28 mouse cellular contexts compared by ENCODE assay signal in genomic region chr2:79741966-79742365, GRCm38 (mm10). TPM values are rescaled to one million over a fixed set of nuclear protein-coding genes. Genes with fewer than 3 reads are reported as not detected.
A peak's percentile ranks its signal among the peaks of the same experiment; 100 is the strongest.
DNase-seq lines count a peak whose midpoint lies in the region; ATAC-seq and TF ChIP-seq lines count a peak whose summit lies in the region.
"Had no signal": no experiment of that assay in that cellular context is flagged by ENCODE, and none has a peak within 500 bp of the region (broad histone marks: within the 10 kb centered on the region; RNA-seq: fewer than 3 reads in every experiment).

No protein-coding gene starts in this region.

- dilution Hi-C loops in CH12.LX (cut with MboI; ENCODE audit: extremely low pct_ligation_motif_present, extremely low pct_unique_long_range_greater_than_20kb, low sequenced_read_pairs): no loop called here

- H3K79me2 ChIP-seq in CH12.LX (replicated peaks; ENCODE audit: control insufficient read depth, extremely low read depth, insufficient read depth, poor library complexity, severe bottlenecking): no peaks in the 10 kb centered on the region

- no peak overlapping the region for H3K4me3 ChIP-seq in lung, postnatal 0 days (ENCODE audit: low read depth, low read length)
- H3K4me3 ChIP-seq in lung, adult 2 months (replicated peaks; ENCODE audit: extremely low read depth, low read depth, low read length): no peak overlapping the region
- no peak overlapping the region for H3K4me3 ChIP-seq in CH12.LX (replicated peaks in 1 of 3; ENCODE audit: low read depth in 2 of 3, low read length in 2 of 3, poor library complexity in 1 of 3)
- H3K4me3 ChIP-seq in layer of hippocampus, adult 2 months: no peak overlapping the region
- H3K4me3 ChIP-seq: forebrain, embryonic 12.5 days; limb, embryonic 13.5 days; lung, embryonic 15.5 days; neural tube, embryonic 13.5 days had no signal

- TF ChIP-seq RAD21 in CH12.LX (IDR thresholded peaks at IDR 0.05; ENCODE audit: low read depth, low read length): no peak

- no peak for TF ChIP-seq CTCF in lung, postnatal 0 days (IDR thresholded peaks at IDR 0.05)
- no peak for TF ChIP-seq CTCF in lung, adult 2 months (IDR thresholded peaks at IDR 0.05; ENCODE audit: insufficient read depth, low read length)
- TF ChIP-seq CTCF in CH12.LX (conservative IDR thresholded peaks at IDR 0.05 in 1 of 2, IDR thresholded peaks at IDR 0.05 in 1 of 2; ENCODE audit: low read depth in 2 of 2, low read length in 2 of 2): no peak
- no peak for TF ChIP-seq CTCF in layer of hippocampus, adult 2 months (conservative IDR thresholded peaks at IDR 0.05)

- TF ChIP-seq EP300 in lung, postnatal 0 days (IDR thresholded peaks at IDR 0.05): no peak
- TF ChIP-seq EP300 in CH12.LX (IDR thresholded peaks at IDR 0.05; ENCODE audit: low read length): peak; percentile 99

- TF ChIP-seq POLR2A in lung, adult 2 months (IDR thresholded peaks at IDR 0.05; ENCODE audit: borderline replicate concordance, extremely low read depth, low read depth, low read length): no peak
- no peak for TF ChIP-seq POLR2A in CH12.LX (IDR thresholded peaks at IDR 0.05; ENCODE audit: low read depth, low read length)

- H3K27ac ChIP-seq in lung, postnatal 0 days (ENCODE audit: low read length): no peak overlapping the region
- H3K27ac ChIP-seq in CH12.LX (ENCODE audit: insufficient read depth, low read depth): no peak overlapping the region
- H3K27ac ChIP-seq in layer of hippocampus, adult 2 months: no peak overlapping the region
- H3K27ac ChIP-seq: forebrain, embryonic 12.5 days; limb, embryonic 13.5 days; liver, embryonic 14.5 days; lung, embryonic 15.5 days; neural tube, embryonic 13.5 days; stomach, postnatal 0 days had no signal

- no peaks in the 10 kb centered on the region for H3K4me1 ChIP-seq in lung, postnatal 0 days (ENCODE audit: insufficient read depth, low read depth, low read length)
- no peaks in the 10 kb centered on the region for H3K4me1 ChIP-seq in lung, adult 2 months (ENCODE audit: control insufficient read depth, insufficient read depth, low read length)
- H3K4me1 ChIP-seq in CH12.LX (ENCODE audit: control insufficient read depth in 1 of 2, insufficient read depth in 2 of 2): peaks cover 0 to 21% of the 10 kb centered on the region in 2 experiments; a peak in 1 of 4 replicates
- H3K4me1 ChIP-seq: forebrain, embryonic 12.5 days; neural tube, embryonic 13.5 days had no signal

- H3K9ac ChIP-seq in lung, postnatal 0 days (replicated peaks; ENCODE audit: low read depth): no peak overlapping the region
- no peak overlapping the region for H3K9ac ChIP-seq in CH12.LX (ENCODE audit: insufficient read depth, low read depth)
- H3K9ac ChIP-seq: forebrain, embryonic 12.5 days; limb, embryonic 13.5 days; liver, embryonic 14.5 days; lung, embryonic 15.5 days; neural tube, embryonic 13.5 days had no signal

- no peak overlapping the region for H3K4me2 ChIP-seq in lung, postnatal 0 days (replicated peaks; ENCODE audit: low read depth, low read length)
- H3K4me2 ChIP-seq in CH12.LX (ENCODE audit: insufficient read depth, low read depth, poor library complexity, severe bottlenecking): no peak overlapping the region
- H3K4me2 ChIP-seq: forebrain, embryonic 12.5 days; heart, embryonic 11.5 days; limb, embryonic 13.5 days; lung, embryonic 15.5 days; neural tube, embryonic 13.5 days had no signal

- 66% methylated on average over 2 of the region's 2 CpGs for WGBS in lung, postnatal 0 days
- WGBS in lung, adult 2 months: 62% methylated on average over 2 of the region's 2 CpGs

- H3K27me3 ChIP-seq in lung, postnatal 0 days (replicated peaks; ENCODE audit: insufficient read depth, low read length): 0 out of 2 replicates have a peak, but pooled peaks cover 3% of the 10 kb centered on the region
- no peaks in the 10 kb centered on the region for H3K27me3 ChIP-seq in CH12.LX (replicated peaks)
- H3K27me3 ChIP-seq: forebrain, embryonic 12.5 days; limb, embryonic 13.5 days; lung, embryonic 15.5 days; neural tube, embryonic 13.5 days had no signal

- in situ Hi-C loops in CH12.LX (cut with MboI; ENCODE audit: low pct_ligation_motif_present, low pct_unique_long_range_greater_than_20kb, low sequenced_read_pairs): no loop called here

- peaks cover 4% of the 10 kb centered on the region; the same call in 1 of the 2 replicates for H3K9me3 ChIP-seq in lung, postnatal 0 days (ENCODE audit: low read length)
- peaks cover 4% of the 10 kb centered on the region for H3K9me3 ChIP-seq in CH12.LX (replicated peaks; ENCODE audit: low read length)
- H3K9me3 ChIP-seq: lung, embryonic 15.5 days; neural tube, embryonic 13.5 days had no signal

- H3K36me3 ChIP-seq in lung, postnatal 0 days (ENCODE audit: insufficient read depth, low read length): no peaks in the 10 kb centered on the region
- H3K36me3 ChIP-seq in CH12.LX (replicated peaks in 1 of 2; ENCODE audit: control insufficient read depth in 1 of 2, insufficient read depth in 1 of 2, low read length in 1 of 2): no peaks in the 10 kb centered on the region
- H3K36me3 ChIP-seq: forebrain, embryonic 12.5 days; limb, embryonic 13.5 days; lung, embryonic 15.5 days; neural tube, embryonic 13.5 days had no signal

- peak; percentile 27 for DNase-seq in lung, postnatal 0 days (ENCODE audit: low spot score)
- DNase-seq in lung, adult 2 months: no peak
- peak; percentile 78 for DNase-seq in CH12.LX (ENCODE audit: extremely low read depth)
- peak; percentile 3 for DNase-seq in skeletal muscle tissue, adult 2 months (ENCODE audit: low read depth, low spot score)
- no peak for DNase-seq in urinary bladder, postnatal 36 days (ENCODE audit: low spot score in 2 of 2)
- no peak for DNase-seq in cerebellum, postnatal 36 days
- no peak for DNase-seq in layer of hippocampus, adult 2 months (ENCODE audit: low spot score in 2 of 2)
- DNase-seq: adrenal gland, postnatal 10 days; cerebellum, adult 9-10 months; heart, adult 11 months; kidney, postnatal 25 days; midbrain, embryonic 14.5 days; thymus, adult 2 months; thymus, postnatal 4 days had no signal

- ATAC-seq in lung, postnatal 0 days: no peak
- ATAC-seq in hematopoietic stem cell, adult 5-6 weeks (replicated peaks in 1 of 2; ENCODE audit: insufficient read depth in 1 of 2, low FRiP score in 2 of 2, low TSS enrichment in 1 of 2, low read depth in 1 of 2, poor library complexity in 2 of 2, severe bottlenecking in 2 of 2): peak; percentile 88 to 93
- ATAC-seq: intestine, postnatal 0 days had no signal

TF ChIP-seq in CH12.LX, 34 proteins besides CTCF, POLR2A, EP300 and RAD21:
- TF ChIP-seq JUN (IDR thresholded peaks at IDR 0.05; ENCODE audit: insufficient read depth, low read depth, low read length): 0 out of 2 replicates have a peak, but pooled peaks have one; percentile 35
- TF ChIP-seq JUND (conservative IDR thresholded peaks at IDR 0.05; ENCODE audit: low read depth, low read length): 0 out of 2 replicates have a peak, but pooled peaks have one; percentile 21
- no peak for TF ChIP-seq MXI1 (IDR thresholded peaks at IDR 0.05; ENCODE audit: low read depth, low read length)
- peak; percentile 98 for TF ChIP-seq IRF4 (IDR thresholded peaks at IDR 0.05; ENCODE audit: low read depth, low read length)
- TF ChIP-seq RCOR1 (conservative IDR thresholded peaks at IDR 0.05; ENCODE audit: low read depth, low read length): peak; percentile 69; the same call in 1 of the 2 replicates
- TF ChIP-seq MAX (IDR thresholded peaks at IDR 0.05; ENCODE audit: low read length): no peak
- no peak for TF ChIP-seq USF2 (conservative IDR thresholded peaks at IDR 0.05; ENCODE audit: low read depth, low read length)
- 0 out of 2 replicates have a peak, but pooled peaks have one; percentile 27 for TF ChIP-seq TCF12 (IDR thresholded peaks at IDR 0.05; ENCODE audit: low read depth, low read length)

RNA-seq across cellular contexts. Expression of gene Ppp1r1c, which starts 34.4 kb away (rescaled TPM):
- not detected in 2 replicates for polyA plus RNA-seq in lung, postnatal 0 days (2015; fragmentation: Nextera tagmentation; extraction: Ambion mirVana)
- polyA plus RNA-seq in lung, adult 2 months (2012; rRNA removed): not detected in 2 replicates
- not detected in 2 replicates for total RNA-seq in CH12.LX (2012; rRNA removed)
- not detected in 2 replicates for total RNA-seq in CH12.LX (2014; rRNA removed)
- not detected in 2 replicates for polyA plus RNA-seq in CH12.LX (2012; ENCODE audit: insufficient read length, low read depth)
- not detected in 2 replicates for total RNA-seq in hematopoietic stem cell, adult 5-6 weeks (2017)
- under 1 TPM in 1 of 2 experiments, not detected in 1; 0.37 TPM for total RNA-seq in layer of hippocampus, adult 2 months (2021)
- total RNA-seq: adrenal gland, postnatal 10 days; left cerebral cortex, postnatal 25 days; megakaryocyte-erythroid progenitor cell, adult 5-6 weeks had no signal
- polyA plus RNA-seq: cortical plate, adult 2 months; heart, embryonic 11.5 days; heart, postnatal 0 days; intestine, postnatal 0 days; kidney, embryonic 14.5 days; liver, embryonic 14.5 days; stomach, postnatal 0 days; thymus, adult 2 months had no signal

Comparison
In these comparisons a context has a peak if more than half of its experiments do, and no peak if none do; other contexts are left out.
1. DNase-seq: peak in lung, postnatal 0 days (single experiment), CH12.LX (single experiment) and skeletal muscle tissue, adult 2 months (single experiment); none in lung, adult 2 months (single experiment), urinary bladder, postnatal 36 days (0 of 2), cerebellum, postnatal 36 days (0 of 2) and layer of hippocampus, adult 2 months (0 of 2).